Mouse (Mus musculus) gastrocnemius, postnatal 36 days (tissue): Measurements from ENCODE around the gene Cdh13. TPM values are rescaled to one million over a fixed set of nuclear protein-coding genes. Genes with fewer than 3 reads are reported as not detected.
A peak's percentile ranks its signal among the peaks of the same experiment; 100 is the strongest.

ENCODE experiments used
- DNase-seq, 2 experiments: peaks; one replicate each; pipeline ENCODE4 v3.0.0; 2022
- intact Hi-C: fragments of 180-260 bp; cut with DNase I; formaldehyde crosslinking; loops from one replicate; pipeline ENCODE4 v1.15.1; 2025
- long read RNA-seq, 2 experiments: library from polyadenylated mRNA; stranded (forward); transcript quantifications; one replicate each; pipeline ENCODE4 v2.0.0; 2021
- total RNA-seq, 2 experiments: library from RNA; stranded (reverse); gene quantifications; 2 replicates each; pipeline ENCODE4 v1.2.3; 2021

Cdh13 gene
- total RNA-seq: 100 to 1,000 TPM; 110 to 120 TPM
- long read RNA-seq, experiment 1, partial matches to known transcripts: 65 of 105 reads
- long read RNA-seq, experiment 1, other reads (novel, unspliced or antisense): 40 of 105 reads
- long read RNA-seq, experiment 2, partial matches to known transcripts: 104 of 162 reads
- long read RNA-seq, experiment 2, other reads (novel, unspliced or antisense): 58 of 162 reads

- DNase-seq: peak; percentile 35 to 51
- intact Hi-C loops: loop anchor here (5.0 to 10.0 kb wide), 2 partner anchors 234 to 349 kb away; no protein-coding TSS in a partner anchor
Observed at GRCm38 (mm10) chr8:118283600-118284111, at the start of gene Cdh13. Cdh13 (plus strand) TSS chr8:118283733.

DNA sequence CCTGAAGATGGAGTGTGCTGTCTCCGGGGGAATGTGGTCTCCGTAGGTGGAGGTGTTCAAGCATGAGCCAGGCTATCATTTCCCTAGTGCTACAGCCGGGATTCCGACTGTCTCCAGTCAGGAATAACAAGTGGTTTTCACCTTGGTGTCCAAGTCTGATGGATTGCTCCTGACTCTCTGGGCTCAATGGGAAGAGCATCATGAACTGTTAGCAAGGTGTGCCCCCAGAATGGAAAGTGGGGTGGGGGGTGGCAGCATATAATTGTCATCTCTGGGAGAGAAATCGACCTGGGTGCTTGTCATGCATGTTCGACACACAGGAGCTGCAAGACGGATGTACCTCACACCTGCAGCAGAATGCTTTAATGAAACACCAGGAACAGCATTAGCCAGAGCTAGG lies 47.9 kb upstream of the Cdh13 start:
- intact Hi-C loops: no loop called here
- no peak for DNase-seq

DNA sequence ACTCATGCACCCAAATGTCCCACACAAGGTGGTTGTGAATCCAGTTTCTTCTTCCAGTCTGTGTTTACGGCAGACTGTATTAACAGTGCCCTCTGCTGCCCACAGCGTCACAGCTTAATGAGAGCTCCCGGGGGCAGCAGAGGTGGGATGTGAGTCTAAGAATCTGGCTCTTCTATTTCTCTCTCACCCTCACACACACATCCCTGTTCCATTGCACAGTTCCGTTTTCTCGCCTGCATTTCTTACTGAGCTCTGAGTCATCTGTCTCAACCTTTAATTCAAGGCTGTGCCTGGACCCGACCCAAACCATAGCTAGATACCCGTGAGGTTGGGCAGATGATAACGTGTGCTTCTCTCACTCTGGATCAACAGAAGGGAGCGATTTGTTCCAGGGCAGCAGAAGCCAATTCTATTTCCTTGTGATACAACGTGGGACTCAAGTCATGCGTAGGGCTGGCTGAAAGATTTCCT lies 46.3 kb upstream of the Cdh13 start:
- DNase-seq: no peak
- intact Hi-C loops: no loop called here

DNA sequence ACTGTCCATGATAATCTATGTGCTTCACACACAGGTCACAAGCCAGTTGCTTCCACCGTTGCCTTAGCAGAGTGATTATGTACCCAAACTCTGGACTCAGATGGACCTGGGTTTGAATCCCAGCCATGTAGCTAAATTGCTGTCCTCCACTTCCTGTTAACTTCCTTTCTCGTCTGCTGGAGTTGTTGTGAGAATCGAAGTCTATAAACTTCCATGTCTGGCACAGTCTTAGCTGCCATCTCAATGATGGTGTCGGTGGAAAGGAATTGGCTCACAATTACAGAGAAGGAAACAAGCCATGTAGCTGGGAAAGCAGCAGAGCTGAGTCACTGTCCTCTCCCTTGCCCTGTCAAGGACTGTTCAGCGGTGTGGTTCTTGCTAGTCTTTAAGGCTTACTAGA lies 45.4 kb upstream of the Cdh13 start:
- intact Hi-C loops: no loop called here
- DNase-seq: no peak

- intact Hi-C loops: no loop called here
- no peak for DNase-seq
Observed at GRCm38 (mm10) chr8:118239186-118239585, 44.3 kb upstream of the Cdh13 start.

- intact Hi-C loops: no loop called here
Observed at GRCm38 (mm10) chr8:118249319-118249718, 34.2 kb upstream of the Cdh13 start.

DNA sequence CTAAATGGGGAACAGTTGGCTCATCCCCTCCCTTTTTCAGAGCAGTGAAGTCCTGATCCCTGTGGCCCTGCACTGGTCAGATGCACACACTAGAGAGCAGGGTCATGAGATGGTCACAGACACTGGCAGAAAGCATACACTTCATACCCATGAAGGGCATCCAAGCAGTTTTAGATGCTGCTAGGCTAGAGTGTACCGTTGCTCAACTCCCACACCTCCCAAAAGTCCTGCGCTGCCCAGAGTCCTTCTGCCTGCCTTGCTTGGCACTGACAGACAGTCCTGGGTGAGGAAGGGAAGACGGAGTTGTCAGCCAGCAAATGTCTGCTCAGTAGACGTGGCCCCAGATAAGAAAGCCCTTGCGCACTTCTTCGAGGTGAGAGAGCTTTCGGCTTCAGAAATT lies 33.6 kb upstream of the Cdh13 start:
- intact Hi-C loops: no loop called here
- DNase-seq: no peak

More at GRCm38 (mm10) chr8:118249319-118249718, 34.2 kb upstream of the Cdh13 start:
- DNase-seq: no peak

DNA sequence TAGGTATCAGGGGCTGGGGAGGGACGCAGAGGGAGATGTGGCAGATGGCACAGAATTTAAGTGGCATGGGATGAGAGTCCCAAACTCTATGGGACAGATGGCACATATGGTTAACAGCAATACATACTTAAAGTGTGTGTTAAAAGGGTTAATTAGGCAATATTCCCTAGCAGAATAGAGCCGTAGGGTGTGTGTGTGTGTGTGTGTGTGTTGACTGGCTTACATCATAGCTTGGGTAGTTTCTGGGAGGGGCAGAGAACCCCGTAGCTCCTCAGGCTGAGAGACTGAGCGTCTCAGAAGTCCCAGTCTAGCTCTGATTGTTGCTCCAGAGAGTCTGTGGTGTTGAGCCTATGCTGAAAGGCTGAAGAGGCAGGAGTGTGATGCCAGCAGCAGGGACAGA lies 20.4 kb upstream of the Cdh13 start:
- intact Hi-C loops: no loop called here
- no peak for DNase-seq

DNA sequence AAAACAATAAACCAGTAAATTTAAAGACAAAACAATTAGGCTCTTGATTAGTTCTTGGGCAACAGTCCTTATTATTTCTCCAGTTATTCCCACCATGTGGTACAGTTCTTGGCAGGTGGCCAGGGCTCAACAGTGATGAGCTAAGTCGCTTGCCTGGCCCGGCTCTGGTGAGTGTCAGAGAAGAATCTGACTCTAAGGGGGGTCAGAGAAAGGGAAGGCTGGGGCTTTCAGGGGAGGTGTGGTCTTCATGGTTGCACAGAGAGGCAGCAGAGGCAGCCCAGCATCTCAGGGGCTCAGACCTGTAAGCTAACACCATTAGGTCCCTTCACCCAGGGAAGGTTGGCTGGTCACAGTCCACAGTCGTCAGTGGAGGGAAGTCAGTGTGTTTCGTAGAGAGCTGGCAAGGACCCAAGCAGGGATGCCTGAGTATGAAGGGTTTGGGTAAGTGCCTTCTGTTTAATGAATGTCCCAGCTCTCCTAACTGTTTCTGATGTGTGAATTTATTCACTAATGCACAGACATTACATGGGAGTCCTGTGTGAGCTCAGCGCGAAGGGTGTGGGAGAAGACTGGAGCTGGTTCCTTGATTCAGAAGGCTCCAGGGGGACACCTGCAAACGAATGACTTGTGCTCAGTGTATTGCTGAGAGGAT lies 12.7 kb upstream of the Cdh13 start:
- intact Hi-C loops: no loop called here
- DNase-seq: no peak

GRCm38 (mm10) chr8:118272493-118272892 lies 11.0 kb upstream of the Cdh13 start:
- intact Hi-C loops: no loop called here
- no peak for DNase-seq

DNA sequence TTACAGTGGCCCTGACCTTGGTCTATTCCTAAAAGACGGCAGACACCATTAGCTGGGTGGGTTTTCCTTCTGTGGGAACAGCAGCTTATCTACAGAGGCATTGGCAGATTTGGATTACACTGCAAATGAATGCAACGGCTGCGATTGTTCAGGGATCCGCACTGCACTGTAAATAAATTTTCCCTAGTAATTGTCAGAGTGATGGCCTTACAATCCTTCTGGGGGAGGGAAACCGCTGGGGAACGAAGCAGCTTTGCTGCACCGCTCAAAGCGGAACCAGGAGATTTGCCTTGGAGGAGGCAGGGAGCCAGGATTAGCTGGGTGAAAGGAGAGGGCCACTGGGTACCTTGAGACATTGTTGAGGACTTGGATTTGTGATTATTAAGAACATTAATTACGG lies 9.3 kb upstream of the Cdh13 start:
- intact Hi-C loops: loop anchor here (1.0 kb wide), 1 partner anchor 572 kb away; no protein-coding TSS in a partner anchor
- no peak for DNase-seq

DNA sequence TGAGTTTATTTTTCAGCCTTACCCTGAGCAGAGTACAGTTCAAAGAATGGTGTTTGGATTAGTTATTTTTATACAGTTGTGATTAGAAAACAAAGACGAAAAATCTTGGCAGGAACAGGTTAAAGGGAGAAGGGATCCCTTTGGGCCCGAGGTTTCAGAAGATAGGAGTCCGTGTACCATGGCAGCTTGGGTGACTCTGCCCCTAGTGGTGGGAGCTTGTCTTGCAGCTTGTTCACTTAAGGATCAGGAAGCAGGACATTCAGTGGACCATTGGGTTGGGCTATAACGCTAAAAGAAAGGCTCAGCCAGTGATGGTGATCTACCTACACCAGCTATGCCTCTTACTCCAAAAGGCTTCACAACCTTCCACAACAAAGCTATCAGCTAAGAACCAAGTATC lies 8.8 kb upstream of the Cdh13 start:
- peak; percentile 57 to 58 for DNase-seq
- intact Hi-C loops: loop anchor here (1.0 kb wide), 1 partner anchor 572 kb away; no protein-coding TSS in a partner anchor

DNA sequence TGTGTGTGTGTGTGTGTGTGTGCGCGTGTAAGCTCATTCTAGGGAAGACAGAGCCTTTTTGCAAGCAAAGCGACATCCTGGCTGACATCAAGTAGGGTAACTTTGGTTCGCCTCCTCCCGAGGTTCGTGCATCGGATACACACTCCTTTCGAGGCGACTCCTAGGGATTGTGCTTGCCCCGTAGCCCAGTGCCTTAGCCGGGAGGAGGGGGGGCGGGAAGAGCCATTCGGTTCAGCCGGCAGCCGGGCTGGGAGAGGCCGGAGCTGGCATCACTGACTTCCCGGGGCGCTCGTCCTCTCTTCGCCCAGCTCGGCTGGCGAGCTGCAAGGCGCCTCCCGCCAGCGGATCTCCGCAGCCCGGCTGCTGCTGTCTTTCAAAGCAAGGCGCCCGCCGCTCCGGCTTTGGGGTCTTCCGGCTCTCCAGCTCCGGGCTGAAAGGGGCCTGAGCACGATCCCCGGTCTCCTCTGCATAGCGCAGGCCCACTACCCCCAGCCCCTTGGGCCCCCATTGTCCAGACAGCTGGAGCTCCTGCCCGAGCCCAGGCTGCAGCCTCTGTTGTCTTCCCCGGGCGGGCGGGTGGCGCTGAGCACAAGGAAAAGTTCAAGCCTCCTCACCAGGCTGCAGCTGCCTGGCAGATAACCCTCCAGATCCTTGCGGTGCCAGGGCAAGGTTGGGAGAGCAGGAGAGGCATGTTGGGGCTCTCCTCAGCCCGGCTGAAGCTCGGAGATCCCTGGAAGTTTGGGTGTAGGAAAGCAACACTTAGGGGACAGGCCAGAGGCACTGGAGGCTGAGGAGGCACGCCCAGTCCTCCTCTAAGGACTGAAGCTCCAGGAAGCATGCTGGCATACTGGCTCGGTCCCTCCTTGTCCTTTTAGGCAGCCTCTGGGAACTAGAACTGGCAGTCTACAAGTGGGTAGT lies 838 bp downstream of the Cdh13 start:
- intact Hi-C loops: loop anchor here (5.0 to 10.0 kb wide), 3 partner anchors 93 to 350 kb away; no protein-coding TSS in a partner anchor
- DNase-seq: peak; percentile 51 to 60

DNA sequence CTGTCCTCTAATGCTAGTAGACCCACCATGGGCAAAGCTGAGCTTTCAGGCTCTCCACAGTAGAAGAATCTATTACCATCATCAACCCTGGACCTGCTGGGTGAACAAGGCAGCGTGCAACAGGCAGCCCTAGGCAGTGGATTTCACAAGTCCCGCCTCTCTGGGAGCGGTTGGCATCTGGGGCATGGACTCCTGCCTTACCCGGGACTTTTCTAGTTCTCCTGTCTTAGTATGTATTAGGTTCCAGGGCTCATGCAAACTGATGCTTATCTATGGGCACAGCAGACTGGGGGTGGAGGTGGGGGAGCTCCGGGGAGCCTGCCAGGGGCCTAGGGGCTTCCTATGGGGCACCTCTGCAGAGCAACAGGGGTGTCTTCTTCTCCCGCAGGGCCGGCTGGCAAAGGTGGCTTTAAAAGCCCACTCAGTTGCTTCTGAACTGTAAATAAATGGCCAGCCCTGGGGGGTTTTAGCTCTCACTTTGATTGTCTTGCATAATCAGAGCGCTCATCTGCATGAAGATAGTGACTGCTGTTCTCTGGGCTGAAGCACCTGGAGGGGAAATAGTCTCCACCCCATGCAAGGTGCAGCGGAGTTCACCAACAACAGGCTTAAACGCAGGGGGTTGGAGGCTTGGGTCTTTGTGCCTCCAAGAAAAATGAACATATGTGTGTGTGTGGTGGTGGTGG lies 2.2 kb downstream of the Cdh13 start:
- intact Hi-C loops: loop anchor here (2.0 to 10.0 kb wide), 3 partner anchors 92 to 351 kb away; no protein-coding TSS in a partner anchor
- DNase-seq: no peak

DNA sequence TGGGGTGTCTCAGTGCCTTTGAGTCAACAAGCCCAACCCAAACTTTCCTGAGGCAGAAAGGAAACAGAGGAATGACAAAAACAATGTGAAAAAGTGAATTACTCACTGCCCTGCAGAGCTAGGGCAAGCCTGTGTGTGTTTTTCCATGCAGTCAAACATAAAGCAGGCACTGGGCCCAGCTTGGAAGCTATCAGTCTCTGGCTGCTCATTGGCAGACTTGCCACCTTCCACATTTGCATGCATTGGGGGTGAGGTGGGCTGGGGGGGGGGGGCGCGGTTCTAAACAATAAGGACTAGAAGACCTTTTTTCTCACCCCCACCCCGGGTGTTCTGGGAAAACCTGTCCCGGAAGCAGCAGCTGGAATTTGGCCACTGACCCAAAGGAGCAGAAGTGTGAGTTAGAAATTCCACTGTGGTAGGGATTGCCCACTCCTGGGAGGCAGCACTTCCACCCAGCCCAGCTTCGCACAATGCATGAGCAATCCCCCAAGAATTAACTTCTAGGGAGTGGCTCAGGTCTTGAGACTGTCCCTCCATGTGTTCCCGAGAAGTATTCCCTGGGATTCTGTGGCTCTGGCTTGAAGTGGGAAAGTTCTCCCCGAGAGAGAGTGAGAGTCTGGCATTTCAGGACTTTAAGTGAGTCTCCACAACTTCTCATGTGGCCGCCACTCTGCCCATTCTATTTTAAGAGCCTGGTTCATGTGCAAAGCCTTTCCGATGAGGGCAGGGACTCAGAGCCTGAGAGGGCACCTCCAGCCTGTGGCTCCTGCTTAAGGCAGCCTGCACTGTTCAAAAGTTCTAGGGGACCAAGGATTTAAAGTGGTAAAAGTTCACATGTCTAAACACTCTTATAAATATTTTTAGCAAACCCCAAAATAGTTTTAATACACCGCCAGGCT lies 3.0 kb downstream of the Cdh13 start:
- intact Hi-C loops: loop anchor here (2.0 to 10.0 kb wide), 3 partner anchors 91 to 352 kb away; no protein-coding TSS in a partner anchor
- DNase-seq: peak; percentile 19 to 37

GRCm38 (mm10) chr8:118287496-118287895 lies 4.0 kb downstream of the Cdh13 start:
- DNase-seq: no peak
- intact Hi-C loops: loop anchor here (2.0 to 10.0 kb wide), 3 partner anchors 90 to 353 kb away; no protein-coding TSS in a partner anchor

- no peak for DNase-seq
- intact Hi-C loops: loop anchor here (5.0 to 10.0 kb wide), 2 partner anchors 89 to 354 kb away; no protein-coding TSS in a partner anchor
Observed at GRCm38 (mm10) chr8:118288259-118288952, 4.9 kb downstream of the Cdh13 start.

DNA sequence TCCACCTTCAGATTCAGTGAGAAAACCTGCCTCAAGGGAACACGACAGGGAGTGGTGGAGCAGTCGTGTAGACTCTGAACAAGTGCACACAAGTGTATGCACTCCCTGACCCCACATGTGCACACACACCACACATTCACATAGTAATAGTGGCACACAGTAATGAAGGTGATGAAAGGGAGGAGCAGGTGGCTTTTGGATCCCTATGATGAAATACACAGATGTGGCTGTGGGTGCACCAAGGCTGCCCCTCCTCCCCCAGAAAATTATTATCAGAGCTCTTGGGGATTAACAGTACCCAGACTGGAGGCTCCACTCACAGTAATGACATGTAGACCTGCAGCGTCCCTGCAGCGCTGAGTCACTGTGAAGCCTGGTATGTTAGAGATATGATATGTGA lies 5.6 kb downstream of the Cdh13 start:
- no peak for DNase-seq
- intact Hi-C loops: loop anchor here (5.0 to 10.0 kb wide), 2 partner anchors 88 to 354 kb away; no protein-coding TSS in a partner anchor
